Mouse (Mus musculus) forebrain, embryonic 12.5 days (tissue): ENCODE measurements around the gene Scpep1. TPM values are rescaled to one million over a fixed set of nuclear protein-coding genes. Genes with fewer than 3 reads are reported as not detected.
"Not testable (repeated sequence)": the region's sequence is repeated elsewhere in the genome, so short reads cannot be mapped to it uniquely, and the experiment has no call there.

ENCODE experiments used
- ATAC-seq: fragments of 200-750 bp; cut with Nextera tagmentation; 2 replicates; pipeline ENCODE4 v1.8.0; 2017; ENCODE audit warnings: moderate TSS enrichment; ENCODE audit not compliant: low FRiP score
- H3K27ac ChIP-seq: fragments of 300-500 bp; sonication (generic); 2 replicates; pipeline ENCODE4 v1.5.1; 2016; ENCODE audit warnings: mild to moderate bottlenecking
- H3K27me3 ChIP-seq: fragments of 300-500 bp; sonication (generic); 2 replicates; pipeline ENCODE4 v1.6.1; 2016; ENCODE audit warnings: mild to moderate bottlenecking
- H3K36me3 ChIP-seq: fragments of 300-500 bp; sonication (generic); replicated peaks from 2 replicates; pipeline ENCODE4 v1.6.1; 2016; ENCODE audit warnings: mild to moderate bottlenecking
- H3K4me1 ChIP-seq: fragments of 300-500 bp; sonication (generic); 2 replicates; pipeline ENCODE4 v1.6.1; 2016
- H3K4me2 ChIP-seq: fragments of 300-500 bp; sonication (generic); 2 replicates; pipeline ENCODE4 v1.6.1; 2016; ENCODE audit warnings: mild to moderate bottlenecking, moderate library complexity
- H3K4me3 ChIP-seq: fragments of 300-500 bp; sonication (generic); replicated peaks from 2 replicates; pipeline ENCODE4 v1.5.1; 2016; ENCODE audit warnings: mild to moderate bottlenecking
- H3K9ac ChIP-seq: fragments of 300-500 bp; sonication (generic); 2 replicates; pipeline ENCODE4 v1.6.1; 2016; ENCODE audit warnings: mild to moderate bottlenecking
- H3K9me3 ChIP-seq: fragments of 300-500 bp; sonication (generic); 2 replicates; pipeline ENCODE4 v1.6.1; 2016
- WGBS: fragments of 180-500 bp; shearing (Covaris S2); methylation state at CpG from one replicate; pipeline ENCODE4 v1.1.7; 2016; 5-methylcytosine and 5-hydroxymethylcytosine counted together
- polyA plus RNA-seq: library from polyadenylated mRNA; unstranded; fragments of >200 nt; fragmentation: Nextera tagmentation; extraction: Ambion mirVana; gene quantifications from 2 replicates; pipeline ENCODE4 v1.2.1, GENCODE M21; 2016

Scpep1 gene
- polyA plus RNA-seq, 1 experiment from 2014 or later, result 47.3 TPM

- peaks cover 10% of the 10 kb centered on the region; the same call in 1 of the 2 replicates for H3K27me3 ChIP-seq
- H3K36me3 ChIP-seq, result no peaks in the 10 kb centered on the region
- no peak overlapping the region for H3K27ac ChIP-seq
- no peak overlapping the region for H3K9ac ChIP-seq
- H3K4me1 ChIP-seq, result no peaks in the 10 kb centered on the region; the same call in 1 of the 2 replicates
- H3K9me3 ChIP-seq, result no peaks in the 10 kb centered on the region
- H3K4me3 ChIP-seq, result no peak overlapping the region
- no peak overlapping the region for H3K4me2 ChIP-seq
- WGBS, result 93% methylated on average over 6 of the region's 6 CpGs
- ATAC-seq, result no peak
Measured at GRCm38 (mm10) chr11:88899561-88899960, 55.7 kb downstream of the Scpep1 start.

DNA sequence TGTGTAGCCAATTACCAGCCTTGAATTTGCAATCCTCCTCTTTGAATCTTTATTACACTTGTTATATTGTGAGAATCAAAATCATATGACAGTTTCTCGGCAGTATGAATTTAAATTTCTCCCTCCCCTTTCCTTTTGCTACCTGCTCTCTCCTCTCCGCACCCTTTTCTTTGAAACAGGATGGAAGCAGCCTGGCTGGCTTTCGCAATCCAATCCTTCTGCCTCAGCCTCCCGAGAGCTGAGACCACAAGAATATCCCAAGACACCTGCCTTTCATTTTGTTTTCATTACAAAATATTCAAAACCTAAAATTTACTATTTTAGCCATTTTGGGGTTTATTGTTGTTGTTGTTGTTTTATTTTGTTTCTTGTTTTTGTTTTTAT lies 56.9 kb downstream of the Scpep1 start:
- Histone ChIP-seq H3K4me2 (no peak overlapping the region), H3K36me3 (no peaks in the 10 kb centered on the region), H3K27me3 (peaks cover 10% of the 10 kb centered on the region; the same call in 1 of the 2 replicates), H3K27ac (no peak overlapping the region), H3K4me1 (no peaks in the 10 kb centered on the region; the same call in 1 of the 2 replicates), H3K9me3 (no peaks in the 10 kb centered on the region), H3K9ac (no peak overlapping the region), H3K4me3 (no peak overlapping the region)
- ATAC-seq, result no peak
- WGBS, result 77% methylated on average over 4 of the region's 4 CpGs

GRCm38 (mm10) chr11:88897624-88898379 lies 57.5 kb downstream of the Scpep1 start:
- Histone ChIP-seq H3K4me1 (no peaks in the 10 kb centered on the region; the same call in 1 of the 2 replicates), H3K4me3 (no peak overlapping the region), H3K27ac (no peak overlapping the region), H3K9ac (no peak overlapping the region), H3K4me2 (no peak overlapping the region), H3K27me3 (peaks cover 10% of the 10 kb centered on the region; the same call in 1 of the 2 replicates), H3K9me3 (no peaks in the 10 kb centered on the region), H3K36me3 (no peaks in the 10 kb centered on the region)
- ATAC-seq, result no peak
- WGBS, result 55% methylated on average over 15 of the region's 15 CpGs

DNA sequence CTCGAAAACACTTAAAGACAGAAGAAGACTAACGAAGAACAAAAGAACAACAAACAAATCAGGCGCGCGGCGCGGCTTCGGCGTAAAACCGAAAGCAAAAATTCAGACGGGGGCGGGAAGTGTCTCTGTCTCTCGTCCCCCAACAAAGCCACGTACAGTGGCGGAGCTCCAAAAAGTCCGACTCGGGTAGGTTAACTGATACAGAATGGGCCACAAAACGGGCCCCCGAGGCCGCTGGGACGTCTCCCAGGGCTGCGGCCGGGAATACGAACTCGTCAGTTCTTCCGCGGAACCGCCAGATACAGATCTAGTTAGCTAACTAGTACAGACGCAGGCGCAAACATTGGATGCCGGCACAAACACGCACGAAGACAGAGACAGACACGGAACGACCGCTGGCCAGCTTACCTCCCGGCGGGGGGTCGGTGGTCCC lies 59.4 kb downstream of the Scpep1 start:
- not testable (repeated sequence) for H3K27ac ChIP-seq, H3K4me1 ChIP-seq, H3K36me3 ChIP-seq, H3K9ac ChIP-seq, ATAC-seq, H3K9me3 ChIP-seq
- Histone ChIP-seq H3K4me3 (peak overlapping the region; percentile 31), H3K4me2 (peak overlapping the region; percentile 36), H3K27me3 (peaks cover 10% of the 10 kb centered on the region; the same call in 1 of the 2 replicates)
- 23% methylated on average over 34 of the region's 39 CpGs for WGBS

GRCm38 (mm10) chr11:88895235-88895634 lies 60.0 kb downstream of the Scpep1 start:
- ATAC-seq, H3K9ac ChIP-seq, H3K4me1 ChIP-seq, H3K27ac ChIP-seq, H3K4me3 ChIP-seq, H3K36me3 ChIP-seq, H3K9me3 ChIP-seq: not testable (repeated sequence)
- Histone ChIP-seq H3K4me2 (peak overlapping the region; percentile 15; the same call in 1 of the 2 replicates), H3K27me3 (peaks cover 10% of the 10 kb centered on the region; the same call in 1 of the 2 replicates)
- WGBS, result 32% methylated on average over 14 of the region's 20 CpGs

GRCm38 (mm10) chr11:88894279-88894678 lies 61.0 kb downstream of the Scpep1 start:
- 95% methylated on average over 12 of the region's 14 CpGs for WGBS
- H3K27me3 ChIP-seq, result peaks cover 10% of the 10 kb centered on the region; the same call in 1 of the 2 replicates
- H3K9me3 ChIP-seq, ATAC-seq, H3K4me1 ChIP-seq, H3K9ac ChIP-seq, H3K4me3 ChIP-seq, H3K36me3 ChIP-seq, H3K4me2 ChIP-seq, H3K27ac ChIP-seq: not testable (repeated sequence)

DNA sequence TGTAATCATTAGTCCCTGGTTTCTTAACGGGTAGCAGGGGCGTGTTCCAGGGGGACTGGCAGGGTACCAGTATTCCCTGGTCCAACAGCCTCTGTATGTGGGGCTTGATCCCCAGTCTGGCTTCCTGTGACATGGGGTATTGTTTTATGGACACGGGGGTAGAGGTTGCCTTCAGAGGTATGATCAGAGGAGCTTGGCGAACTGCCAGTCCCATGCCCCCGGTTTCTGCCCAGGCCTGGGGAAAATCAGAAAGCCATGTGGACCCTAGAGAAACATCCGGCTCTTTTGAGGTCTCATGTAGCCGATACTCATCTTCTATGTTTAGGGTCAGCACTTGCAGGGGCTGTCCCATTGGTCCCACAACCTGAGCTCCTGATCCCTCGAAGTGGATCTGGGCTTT lies 61.8 kb downstream of the Scpep1 start:
- not testable (repeated sequence) for H3K36me3 ChIP-seq, H3K4me1 ChIP-seq, H3K27ac ChIP-seq, H3K9ac ChIP-seq, H3K9me3 ChIP-seq, ATAC-seq, H3K4me2 ChIP-seq, H3K4me3 ChIP-seq
- WGBS, result 94% methylated on average over 4 of the region's 8 CpGs
- peaks cover 10% of the 10 kb centered on the region; the same call in 1 of the 2 replicates for H3K27me3 ChIP-seq

GRCm38 (mm10) chr11:88892789-88893188 lies 62.5 kb downstream of the Scpep1 start:
- H3K27me3 ChIP-seq, H3K4me3 ChIP-seq, H3K4me2 ChIP-seq, ATAC-seq, H3K4me1 ChIP-seq, H3K9ac ChIP-seq, H3K27ac ChIP-seq, H3K9me3 ChIP-seq, H3K36me3 ChIP-seq: not testable (repeated sequence)
- WGBS, result 94% methylated on average over 23 of the region's 24 CpGs

DNA sequence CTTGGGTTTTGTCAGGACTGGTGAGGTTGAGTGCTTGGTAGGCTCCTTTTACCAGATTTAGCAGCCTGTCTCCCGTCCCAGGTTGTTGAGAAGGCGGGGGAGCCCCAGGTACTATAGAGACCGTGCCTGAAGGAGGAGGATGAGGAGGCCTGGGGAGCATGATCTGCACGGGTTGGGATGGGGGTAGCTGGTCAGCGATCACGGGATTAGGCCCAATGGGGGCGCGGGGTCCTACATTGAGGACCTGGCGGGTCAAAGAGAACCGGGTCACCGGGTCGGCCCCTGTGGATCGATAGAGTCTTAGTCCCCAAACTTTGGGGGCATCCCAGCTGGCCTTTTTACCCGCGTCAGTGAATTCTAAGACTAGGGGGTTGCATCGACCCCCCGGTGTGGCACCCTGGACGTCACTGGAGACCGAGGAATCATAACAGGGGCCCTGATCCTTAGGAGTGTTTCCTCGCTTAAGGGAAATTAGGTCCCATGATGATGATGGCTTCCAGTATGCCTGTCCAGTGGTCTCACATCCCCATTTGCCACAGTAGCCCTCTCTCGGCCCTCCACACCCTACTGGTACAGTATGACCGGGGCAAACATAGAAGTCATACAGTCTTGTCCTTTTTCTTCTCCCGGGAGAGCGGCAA lies 63.2 kb downstream of the Scpep1 start:
- not testable (repeated sequence) for H3K27ac ChIP-seq, H3K27me3 ChIP-seq, H3K9me3 ChIP-seq, H3K4me2 ChIP-seq, H3K36me3 ChIP-seq, ATAC-seq, H3K4me3 ChIP-seq, H3K4me1 ChIP-seq, H3K9ac ChIP-seq
- 95% methylated on average over 21 of the region's 24 CpGs for WGBS

DNA sequence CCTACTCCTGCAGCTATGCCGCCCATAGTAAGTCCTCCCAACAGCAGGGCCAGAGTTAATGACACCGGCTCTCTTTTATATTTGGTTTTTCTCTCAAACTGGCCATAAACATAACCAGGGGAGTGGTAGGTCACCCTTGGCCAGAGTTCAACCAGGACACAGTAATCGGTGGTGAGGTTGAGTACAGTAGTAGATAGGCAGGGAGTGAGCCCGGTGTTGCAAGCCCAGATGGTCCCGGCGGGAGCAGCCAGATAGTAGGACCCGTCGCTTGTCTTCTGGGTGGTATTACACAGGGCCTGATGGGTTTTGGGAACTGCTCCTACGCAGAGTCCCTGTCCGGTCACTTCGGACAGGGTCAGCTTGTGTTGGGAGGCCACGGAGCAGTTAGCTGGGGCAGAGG lies 63.8 kb downstream of the Scpep1 start:
- WGBS, result 98% methylated on average over 12 of the region's 12 CpGs
- H3K4me1 ChIP-seq, H3K9me3 ChIP-seq, H3K27me3 ChIP-seq, H3K4me3 ChIP-seq, H3K36me3 ChIP-seq, H3K27ac ChIP-seq, ATAC-seq, H3K9ac ChIP-seq, H3K4me2 ChIP-seq: not testable (repeated sequence)

GRCm38 (mm10) chr11:88890904-88891303 lies 64.4 kb downstream of the Scpep1 start:
- H3K27me3 ChIP-seq, result not testable (repeated sequence)
- 91% methylated on average over 6 of the region's 11 CpGs for WGBS

DNA sequence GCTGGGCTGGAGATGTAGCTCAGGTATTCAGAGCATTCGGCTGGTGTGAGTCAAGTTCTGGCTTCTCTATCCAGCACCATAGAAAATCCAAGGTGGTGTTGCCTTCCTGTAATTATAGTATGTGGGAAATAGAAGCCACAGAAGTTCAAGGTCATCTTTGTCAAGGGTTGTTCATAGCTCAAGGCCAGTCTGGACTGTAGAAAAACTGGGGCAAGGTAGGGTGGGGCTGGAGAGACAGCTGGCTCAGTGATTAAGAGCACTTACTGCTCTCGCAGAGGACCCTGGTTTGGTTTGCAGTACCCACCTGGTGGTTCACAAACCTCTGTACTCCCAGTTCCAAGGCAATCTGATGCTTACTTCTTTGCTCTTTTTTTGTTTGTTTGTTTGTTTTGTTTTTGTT lies 66.3 kb downstream of the Scpep1 start:
- H3K27me3 ChIP-seq, result no peaks in the 10 kb centered on the region
- WGBS, result 98% methylated on average over 2 of the region's 2 CpGs
- H3K27ac ChIP-seq, result no peak overlapping the region
- no peak overlapping the region for H3K4me3 ChIP-seq
- H3K4me2 ChIP-seq, result no peak overlapping the region
- H3K36me3 ChIP-seq, result no peaks in the 10 kb centered on the region
- H3K9me3 ChIP-seq, result no peaks in the 10 kb centered on the region
- no peaks in the 10 kb centered on the region for H3K4me1 ChIP-seq
- H3K9ac ChIP-seq, result no peak overlapping the region
- no peak for ATAC-seq

More at GRCm38 (mm10) chr11:88890904-88891303, 64.4 kb downstream of the Scpep1 start:
- H3K27ac ChIP-seq, H3K4me1 ChIP-seq, H3K4me3 ChIP-seq, H3K36me3 ChIP-seq, H3K4me2 ChIP-seq, H3K9me3 ChIP-seq, H3K9ac ChIP-seq, ATAC-seq: not testable (repeated sequence)
